Mouse (Mus musculus): Measurements from ENCODE around the gene Zbed5. TPM values are rescaled to one million over a fixed set of nuclear protein-coding genes. Genes with fewer than 3 reads are reported as not detected.
A peak's percentile ranks its signal among the peaks of the same experiment; 100 is the strongest.

The Zbed5 gene
- polyA plus RNA-seq (2016; fragmentation: Nextera tagmentation; extraction: Ambion mirVana) = 10.1 and 12.2 TPM in 2 replicates

DNA sequence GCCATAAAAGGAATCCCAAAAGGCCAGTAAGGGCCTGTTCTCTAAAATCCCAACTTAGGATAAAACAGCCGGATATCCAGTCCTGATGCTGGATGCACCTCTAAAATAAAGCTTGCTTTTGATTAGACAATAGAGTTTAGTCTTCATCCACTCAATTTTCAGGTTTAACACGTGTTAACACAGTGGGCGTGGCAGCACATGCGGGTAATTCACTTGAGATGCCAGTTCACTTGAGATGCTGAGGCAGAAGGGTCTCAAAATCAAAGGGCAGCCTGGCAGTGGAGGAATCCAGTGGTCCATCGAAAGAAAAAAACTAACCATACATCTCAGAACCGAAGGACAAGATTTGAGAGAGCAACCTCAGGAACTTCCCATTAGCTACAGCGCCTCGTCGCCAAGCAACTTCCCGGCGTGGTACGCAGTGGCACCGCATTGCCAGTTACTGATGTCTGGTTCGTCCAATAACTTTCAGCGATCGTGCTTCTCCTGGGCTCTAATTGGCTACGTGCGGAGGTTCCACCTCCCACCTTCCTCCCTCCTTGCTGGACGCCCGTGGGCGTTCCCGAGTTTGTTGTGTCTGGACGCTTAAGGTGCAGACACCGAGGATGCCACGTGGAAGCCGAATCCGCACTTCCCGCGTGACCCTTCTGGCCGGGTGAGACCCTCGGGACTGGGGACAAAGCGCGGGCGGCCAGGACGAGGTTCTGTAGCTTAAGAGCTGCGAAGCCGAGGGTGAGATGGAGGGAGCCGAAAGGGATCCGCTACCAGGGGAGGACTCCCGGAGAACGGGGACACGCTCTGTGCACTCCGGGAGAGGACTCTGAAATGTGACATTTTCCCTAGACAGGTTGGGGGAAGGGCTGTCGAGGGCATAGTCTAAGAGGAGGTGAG is at the start of gene Zbed5:
Zbed5 (plus strand) TSS at position 526 of the 891 bp plus-strand sequence.
- peak; percentile 87 for DNase-seq (ENCODE audit: low spot score)
- no peaks in the 10 kb centered on the region for H3K9me3 ChIP-seq (replicated peaks)
- WGBS = 2% methylated on average over 44 of the region's 44 CpGs
- H3K4me3 ChIP-seq = peak within 1 kb of the TSS; percentile 72
- H3K4me1 ChIP-seq = peaks cover 18% of the 10 kb centered on the region
- no peaks in the 10 kb centered on the region for H3K27me3 ChIP-seq (ENCODE audit: low read depth, poor library complexity, severe bottlenecking)
- peaks cover 4% of the 10 kb centered on the region for H3K36me3 ChIP-seq
- peak within 1 kb of the TSS; percentile 81 for H3K27ac ChIP-seq

DNA sequence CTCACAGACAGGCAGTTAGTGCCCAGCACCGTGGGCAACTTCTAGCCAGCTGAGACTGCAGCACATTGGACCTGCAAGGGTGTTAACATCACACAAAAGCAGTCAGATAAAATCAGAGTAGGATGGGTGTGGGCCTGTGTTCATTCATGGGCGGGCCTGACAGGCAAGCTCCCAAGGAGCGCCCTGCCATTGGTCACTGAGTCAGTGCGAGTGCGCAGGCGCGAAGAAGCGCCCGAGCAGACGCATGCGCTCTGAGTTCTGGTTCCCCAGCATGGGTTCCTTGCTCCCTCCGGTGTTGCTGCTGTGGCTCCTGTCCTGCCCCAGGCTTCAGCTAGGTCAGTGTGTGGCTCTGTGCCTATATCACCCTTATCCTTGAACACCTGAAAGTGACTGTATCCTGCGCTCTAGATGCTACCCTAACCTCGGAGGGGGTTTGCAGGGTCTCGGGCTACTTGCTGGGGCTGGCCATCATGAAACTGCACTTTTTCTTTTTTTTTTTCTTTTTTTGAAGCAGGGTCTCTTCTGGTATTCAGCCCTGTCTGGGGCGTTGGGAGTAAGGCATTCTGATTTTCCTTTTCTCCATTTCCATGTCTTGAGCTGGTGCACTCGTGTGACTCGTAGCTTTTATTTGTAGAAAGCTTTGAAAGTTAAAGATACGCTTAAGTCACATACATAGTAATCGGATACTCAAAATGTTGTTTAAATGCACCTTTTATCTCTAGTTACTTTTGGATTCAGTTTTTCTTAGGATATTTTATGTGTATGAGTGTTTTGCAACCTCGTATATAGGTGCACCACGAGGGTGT is 48.6 kb upstream of the Zbed5 start, which contains the start of gene Sumf2:
Sumf2 (plus strand) TSS at position 235 of the 806 bp plus-strand sequence.
- DNase-seq (ENCODE audit: low spot score) = peak; percentile 98

DNA sequence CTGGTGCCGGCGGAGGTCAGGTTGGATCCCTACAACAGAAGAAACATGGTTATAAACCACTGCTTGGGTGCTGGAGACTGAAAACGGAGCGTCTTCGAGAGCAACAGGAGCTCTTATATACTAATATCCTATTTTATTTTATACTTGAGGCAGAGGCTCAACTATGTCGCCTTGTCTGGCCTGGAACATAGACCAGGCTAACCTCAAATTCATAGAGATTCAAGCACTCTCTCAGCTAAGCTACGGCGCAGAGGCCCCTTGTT is 48.0 kb upstream of the Zbed5 start:
- H3K4me3 ChIP-seq = peak overlapping the region; percentile 68
- no peak for DNase-seq (ENCODE audit: low spot score)
- H3K27ac ChIP-seq = peak overlapping the region; percentile 84; the same call in 1 of the 2 replicates
- no peaks in the 10 kb centered on the region for H3K27me3 ChIP-seq (ENCODE audit: low read depth, poor library complexity, severe bottlenecking)
- WGBS = 69% methylated on average over 8 of the region's 8 CpGs
- peaks cover 9% of the 10 kb centered on the region for H3K4me1 ChIP-seq
- peaks cover 54% of the 10 kb centered on the region for H3K36me3 ChIP-seq
- no peaks in the 10 kb centered on the region for H3K9me3 ChIP-seq (replicated peaks)

More for the DNA sequence above, 48.6 kb upstream of the Zbed5 start, which contains the start of gene Sumf2:
- H3K36me3 ChIP-seq = peaks cover 54% of the 10 kb centered on the region
- no peaks in the 10 kb centered on the region for H3K9me3 ChIP-seq (replicated peaks)
- H3K4me1 ChIP-seq = peaks cover 9% of the 10 kb centered on the region
- H3K27me3 ChIP-seq (ENCODE audit: low read depth, poor library complexity, severe bottlenecking) = no peaks in the 10 kb centered on the region
- peak within 1 kb of the TSS; percentile 68 for H3K4me3 ChIP-seq
- H3K27ac ChIP-seq = peak within 1 kb of the TSS; percentile 84
- WGBS = 12% methylated on average over 22 of the region's 22 CpGs

DNA sequence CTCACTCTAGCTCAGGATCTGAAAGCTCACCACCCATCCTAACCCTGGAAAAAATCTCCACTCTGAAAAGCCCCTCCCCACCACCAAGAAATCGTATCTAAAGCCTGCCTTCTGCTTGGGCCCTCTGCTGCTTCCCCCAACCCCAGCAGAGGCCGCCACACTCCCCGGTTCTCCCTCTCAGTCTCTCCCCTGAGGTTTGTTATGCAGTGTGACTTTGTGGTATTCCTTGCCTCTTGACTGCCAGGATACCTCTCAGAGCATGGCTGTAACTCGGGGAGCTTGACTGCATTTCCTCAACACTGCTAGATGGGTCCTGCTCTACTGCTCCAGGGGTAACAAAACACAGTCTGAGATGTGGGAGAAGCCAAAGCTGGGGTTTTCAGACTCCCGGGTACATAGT is 40.4 kb upstream of the Zbed5 start:
- no peaks in the 10 kb centered on the region for H3K4me1 ChIP-seq
- H3K27me3 ChIP-seq (ENCODE audit: low read depth, poor library complexity, severe bottlenecking) = no peaks in the 10 kb centered on the region
- H3K27ac ChIP-seq = no peak overlapping the region
- H3K36me3 ChIP-seq = peaks cover 76% of the 10 kb centered on the region
- DNase-seq (ENCODE audit: low spot score) = no peak
- WGBS = 45% methylated on average over 5 of the region's 5 CpGs
- H3K9me3 ChIP-seq (replicated peaks) = no peaks in the 10 kb centered on the region
- H3K4me3 ChIP-seq = no peak overlapping the region

DNA sequence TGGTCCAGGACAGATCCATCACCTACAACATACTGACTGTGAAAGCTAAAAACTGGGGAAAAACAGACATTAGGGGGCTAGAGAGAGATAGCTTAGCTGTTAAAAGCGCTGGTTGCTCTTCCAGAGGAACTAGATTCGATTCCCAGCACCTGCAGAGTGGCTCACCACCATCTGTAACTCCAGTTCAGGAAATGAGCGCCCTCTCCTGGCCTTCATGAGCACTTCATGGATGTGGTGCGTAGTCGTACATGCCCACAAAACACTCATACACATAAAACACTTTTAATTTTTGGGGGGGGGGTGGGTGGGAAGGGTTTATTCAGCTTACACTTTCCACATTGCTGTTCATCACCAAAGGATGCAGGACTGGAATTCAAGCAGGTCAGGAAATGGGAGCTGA is 39.1 kb upstream of the Zbed5 start:
- H3K4me1 ChIP-seq = no peaks in the 10 kb centered on the region
- WGBS = 86% methylated on average over 5 of the region's 5 CpGs
- H3K27me3 ChIP-seq (ENCODE audit: low read depth, poor library complexity, severe bottlenecking) = no peaks in the 10 kb centered on the region
- no peak overlapping the region for H3K27ac ChIP-seq
- DNase-seq (ENCODE audit: low spot score) = no peak
- H3K4me3 ChIP-seq = no peak overlapping the region
- peaks cover 75% of the 10 kb centered on the region for H3K36me3 ChIP-seq
- H3K9me3 ChIP-seq (replicated peaks) = no peaks in the 10 kb centered on the region

DNA sequence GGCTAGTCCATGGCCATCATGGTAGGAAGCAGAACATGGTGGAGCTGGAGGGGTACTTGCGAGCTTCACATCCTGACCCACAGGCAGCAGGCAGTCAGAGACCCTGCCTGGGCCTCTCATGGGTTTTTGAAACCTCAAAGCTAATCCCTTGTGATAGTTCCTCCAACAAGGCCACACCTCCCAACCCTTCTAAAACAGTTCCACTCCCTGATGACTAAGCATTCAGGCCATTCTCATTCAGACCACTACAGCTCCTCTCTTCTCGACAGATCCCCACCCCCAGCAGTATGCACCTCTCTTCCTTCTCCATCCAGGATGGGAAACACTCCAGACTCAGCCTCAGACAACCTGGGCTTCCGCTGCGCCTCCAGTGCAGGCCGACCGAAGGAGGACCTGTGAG is 33.2 kb upstream of the Zbed5 start:
- Histone ChIP-seq H3K4me3 (no peak overlapping the region), H3K36me3 (peaks cover 46% of the 10 kb centered on the region), H3K27ac (no peak overlapping the region)

DNA sequence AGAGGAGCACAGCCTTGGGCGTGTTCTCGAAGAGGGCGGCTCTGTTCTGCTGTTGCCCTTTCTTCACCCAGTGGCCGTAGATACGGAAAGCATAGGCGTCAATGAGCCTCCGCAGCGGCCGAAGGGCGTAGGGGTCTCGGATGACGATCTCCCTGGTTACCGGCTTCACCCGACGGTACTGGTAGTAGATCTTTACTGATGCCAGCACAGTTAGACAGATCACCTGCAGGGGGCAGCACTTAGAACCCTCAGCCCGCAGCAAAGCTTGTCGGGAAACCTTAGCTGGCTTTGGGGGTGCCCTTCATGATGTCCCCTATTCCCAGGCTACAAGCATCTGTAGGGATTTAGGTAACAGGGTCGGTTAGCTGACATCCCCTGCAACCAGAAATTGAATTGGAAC is 31.1 kb upstream of the Zbed5 start:
- peak; percentile 57 for DNase-seq (ENCODE audit: low spot score)
- H3K9me3 ChIP-seq (replicated peaks) = no peaks in the 10 kb centered on the region
- WGBS = 13% methylated on average over 18 of the region's 18 CpGs
- H3K36me3 ChIP-seq = peaks cover 31% of the 10 kb centered on the region
- H3K27ac ChIP-seq = no peak overlapping the region
- H3K4me3 ChIP-seq = no peak overlapping the region
- no peaks in the 10 kb centered on the region for H3K27me3 ChIP-seq (ENCODE audit: low read depth, poor library complexity, severe bottlenecking)
- peaks cover 8% of the 10 kb centered on the region; the same call in 1 of the 2 replicates for H3K4me1 ChIP-seq

More for the DNA sequence above, 33.2 kb upstream of the Zbed5 start:
- H3K9me3 ChIP-seq (replicated peaks) = no peaks in the 10 kb centered on the region
- DNase-seq (ENCODE audit: low spot score) = no peak
- H3K27me3 ChIP-seq (ENCODE audit: low read depth, poor library complexity, severe bottlenecking) = no peaks in the 10 kb centered on the region
- peaks cover 8% of the 10 kb centered on the region; the same call in 1 of the 2 replicates for H3K4me1 ChIP-seq
- WGBS = 95% methylated on average over 6 of the region's 6 CpGs

DNA sequence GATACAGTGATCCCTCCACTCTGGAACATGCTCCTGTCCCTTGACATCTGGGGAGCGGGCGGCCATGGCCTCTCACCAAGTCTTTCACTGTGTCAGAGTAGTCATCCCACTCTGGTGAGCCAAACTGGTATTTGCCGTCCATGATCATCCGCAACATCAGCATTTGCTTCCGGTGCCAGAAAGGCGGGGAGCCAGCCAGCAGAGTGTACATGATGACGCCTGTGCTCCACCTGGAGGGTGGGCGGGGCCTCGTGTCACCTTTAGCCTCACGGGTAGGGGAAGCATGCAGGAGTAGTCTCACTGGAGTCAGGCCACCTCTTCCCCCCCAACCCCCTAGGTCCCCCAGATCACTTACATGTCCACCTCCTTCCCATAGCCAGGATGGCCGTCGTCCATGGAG is 29.7 kb upstream of the Zbed5 start:
- H3K4me1 ChIP-seq = peaks cover 8% of the 10 kb centered on the region; the same call in 1 of the 2 replicates
- H3K36me3 ChIP-seq = peaks cover 18% of the 10 kb centered on the region
- no peaks in the 10 kb centered on the region for H3K9me3 ChIP-seq (replicated peaks)
- WGBS = 83% methylated on average over 12 of the region's 12 CpGs
- H3K27ac ChIP-seq = no peak overlapping the region
- H3K27me3 ChIP-seq (ENCODE audit: low read depth, poor library complexity, severe bottlenecking) = no peaks in the 10 kb centered on the region
- H3K4me3 ChIP-seq = no peak overlapping the region
- DNase-seq (ENCODE audit: low spot score) = no peak

DNA sequence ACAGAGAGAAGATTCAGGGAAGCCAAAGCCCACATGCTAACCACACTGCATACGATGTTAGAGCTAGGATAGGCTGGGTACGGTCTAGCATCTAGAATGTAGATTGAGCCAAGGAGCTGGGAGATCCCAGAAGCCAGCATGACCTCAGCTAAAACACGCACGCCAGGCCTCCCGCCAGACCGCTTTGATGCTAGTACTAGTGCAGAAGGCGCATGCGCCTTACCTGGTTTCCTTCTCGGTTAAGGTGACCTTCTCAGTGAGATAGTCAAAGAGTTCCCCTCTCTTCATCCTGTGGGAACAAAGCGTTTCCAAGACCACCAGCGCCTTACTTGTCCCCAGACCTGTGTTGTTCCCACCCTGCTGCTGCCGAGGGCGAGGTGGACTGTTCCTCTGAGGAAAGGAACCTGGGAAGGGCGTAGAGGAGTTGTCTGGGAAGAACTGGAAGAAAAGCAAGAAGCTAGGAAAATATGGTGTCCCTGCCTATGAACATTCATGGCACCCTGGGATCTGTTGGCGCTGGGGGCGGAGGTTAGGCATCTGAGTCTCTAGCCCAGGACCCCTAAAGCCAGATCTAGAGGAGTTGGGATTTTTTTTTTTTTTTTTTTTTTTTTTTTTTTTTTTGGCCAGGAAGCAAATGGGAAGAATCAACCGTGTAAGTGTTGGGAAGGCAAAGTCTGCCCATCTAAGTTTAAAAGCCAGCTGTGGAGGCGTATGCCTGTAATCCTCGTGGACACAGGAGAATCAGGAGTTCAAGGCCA is 26.1 kb upstream of the Zbed5 start:
- 90% methylated on average over 19 of the region's 19 CpGs for WGBS
- Histone ChIP-seq H3K27me3 (ENCODE audit: low read depth, poor library complexity, severe bottlenecking) (no peaks in the 10 kb centered on the region), H3K27ac (no peak overlapping the region), H3K36me3 (no peaks in the 10 kb centered on the region), H3K4me1 (0 out of 2 replicates have a peak, but pooled peaks cover 4% of the 10 kb centered on the region), H3K4me3 (no peak overlapping the region), H3K9me3 (replicated peaks) (no peaks in the 10 kb centered on the region)
- no peak for DNase-seq (ENCODE audit: low spot score)

DNA sequence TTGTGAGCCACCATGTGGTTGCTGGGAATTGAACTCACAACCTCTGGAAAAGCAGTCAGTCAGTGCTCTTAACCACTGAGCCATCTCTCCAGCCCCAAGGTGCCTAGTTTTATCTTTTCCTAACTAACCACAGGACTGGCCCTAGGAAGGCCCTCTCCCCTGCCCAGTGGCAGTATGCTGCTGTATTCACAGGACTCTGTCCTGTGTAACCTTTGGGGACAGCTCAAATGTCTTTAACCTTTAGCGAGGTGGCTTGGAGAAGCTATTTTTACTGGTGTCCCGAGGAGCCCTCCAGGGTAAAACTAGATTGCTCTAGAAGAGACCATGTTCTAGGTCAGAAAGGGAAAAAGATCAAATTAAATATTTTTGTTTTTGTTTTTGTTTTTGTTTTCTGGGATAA is 24.3 kb upstream of the Zbed5 start:
- H3K27ac ChIP-seq = no peak overlapping the region
- DNase-seq (ENCODE audit: low spot score) = no peak
- no peaks in the 10 kb centered on the region for H3K36me3 ChIP-seq
- no peaks in the 10 kb centered on the region for H3K4me1 ChIP-seq
- 84% methylated on average over 2 of the region's 2 CpGs for WGBS
- no peaks in the 10 kb centered on the region for H3K27me3 ChIP-seq (ENCODE audit: low read depth, poor library complexity, severe bottlenecking)
- H3K4me3 ChIP-seq = no peak overlapping the region
- no peaks in the 10 kb centered on the region for H3K9me3 ChIP-seq (replicated peaks)

DNA sequence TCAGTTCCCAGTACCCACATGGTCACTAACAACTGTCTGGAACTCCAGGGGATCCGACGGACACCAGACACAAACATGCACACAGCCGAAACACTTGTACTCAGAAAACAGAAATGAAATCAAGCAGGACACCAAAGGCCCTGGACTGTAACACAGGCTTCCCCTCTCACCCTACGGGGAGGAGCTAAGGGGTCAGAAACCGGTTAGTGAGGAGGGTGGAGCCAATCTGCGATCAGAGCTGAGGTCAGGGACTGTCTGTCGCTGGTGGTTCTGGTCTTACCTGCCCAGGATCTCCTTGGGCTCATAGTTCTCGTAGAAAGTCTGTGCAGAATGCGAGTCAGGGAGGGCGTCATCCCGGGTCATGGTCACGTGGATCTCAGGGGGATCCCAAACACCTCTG is 21.6 kb upstream of the Zbed5 start:
- H3K4me3 ChIP-seq = no peak overlapping the region
- DNase-seq (ENCODE audit: low spot score) = no peak
- WGBS = 86% methylated on average over 12 of the region's 12 CpGs

DNA sequence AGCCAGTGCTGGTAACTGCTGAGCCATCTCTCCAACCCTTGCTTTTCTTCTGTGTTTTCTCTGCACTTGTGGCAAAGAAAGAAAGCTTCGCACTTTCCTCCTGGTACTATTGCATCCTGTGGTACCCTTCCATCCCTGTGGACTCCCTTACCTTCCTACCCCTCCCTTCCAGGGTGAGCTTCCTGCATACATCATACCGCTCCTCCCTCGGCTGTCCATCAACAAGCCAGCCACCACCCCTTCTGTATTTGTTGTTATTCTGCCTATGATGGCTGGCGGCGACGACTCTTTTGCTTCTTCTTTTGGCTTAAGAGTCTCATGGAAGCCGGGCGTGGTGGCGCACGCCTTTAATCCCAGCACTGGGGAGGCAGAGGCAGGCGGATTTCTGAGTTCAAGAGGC is 20.4 kb upstream of the Zbed5 start:
- 81% methylated on average over 11 of the region's 11 CpGs for WGBS

More for the DNA sequence above, 21.6 kb upstream of the Zbed5 start:
- no peaks in the 10 kb centered on the region for H3K36me3 ChIP-seq
- no peaks in the 10 kb centered on the region for H3K9me3 ChIP-seq (replicated peaks)
- no peak overlapping the region for H3K27ac ChIP-seq
- no peaks in the 10 kb centered on the region for H3K4me1 ChIP-seq
- no peaks in the 10 kb centered on the region for H3K27me3 ChIP-seq (ENCODE audit: low read depth, poor library complexity, severe bottlenecking)

More for the DNA sequence above, 20.4 kb upstream of the Zbed5 start:
- no peak for DNase-seq (ENCODE audit: low spot score)
- Histone ChIP-seq H3K36me3 (peaks cover 6% of the 10 kb centered on the region), H3K27me3 (ENCODE audit: low read depth, poor library complexity, severe bottlenecking) (no peaks in the 10 kb centered on the region), H3K27ac (no peak overlapping the region), H3K4me1 (no peaks in the 10 kb centered on the region), H3K9me3 (replicated peaks) (no peaks in the 10 kb centered on the region), H3K4me3 (no peak overlapping the region)

All from limb, embryonic 10.5 days (tissue).